Mouse (Mus musculus) bone marrow macrophage, adult 2 months (primary cell): ENCODE measurements at regions not wholly inside any gene's neighbourhood (a gene's known extent, or its start where the extent isn't known, plus 50 kb on each side); places are given as distances from the start of the nearest gene placed in this dataset.

Experiments
- CTCF ChIP-seq: IDR thresholded peaks from 2 replicates; pipeline ENCODE4 v1.5.1; 2012; ENCODE audit warnings: low read depth, mild to moderate bottlenecking, low read length, moderate library complexity
- POLR2A ChIP-seq: IDR thresholded peaks from 2 replicates; pipeline ENCODE4 v1.6.1; 2012; ENCODE audit warnings: mild to moderate bottlenecking, low read depth, low read length, borderline replicate concordance

DNA sequence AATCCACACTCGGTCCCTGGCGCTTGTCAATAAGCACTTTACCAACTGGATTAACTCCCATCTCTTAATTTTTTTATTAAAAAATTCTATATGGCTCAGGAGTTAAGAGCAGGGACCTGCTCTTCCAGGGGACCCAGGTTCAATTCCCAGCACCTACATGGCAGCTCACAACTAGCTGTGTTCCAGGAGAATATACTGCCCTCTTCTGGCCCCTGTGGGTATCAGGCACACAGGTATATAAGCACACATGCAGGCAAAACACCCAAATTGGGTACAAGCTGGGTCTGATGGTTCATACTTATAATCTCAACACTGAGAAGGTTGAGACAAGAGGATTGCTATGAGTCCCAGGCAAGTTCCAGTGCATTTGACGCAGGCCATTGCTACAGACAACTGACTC lies 92.8 kb upstream of the Foxk1 start:
- TF ChIP-seq POLR2A (no peak), CTCF (no peak)
